Mouse (Mus musculus): ENCODE data around the gene Nadsyn1. TPM values are rescaled to one million over a fixed set of nuclear protein-coding genes. Genes with fewer than 3 reads are reported as not detected.

The Nadsyn1 gene
- polyA plus RNA-seq, 1 experiment from 2014 or later: 10.4 TPM

DNA sequence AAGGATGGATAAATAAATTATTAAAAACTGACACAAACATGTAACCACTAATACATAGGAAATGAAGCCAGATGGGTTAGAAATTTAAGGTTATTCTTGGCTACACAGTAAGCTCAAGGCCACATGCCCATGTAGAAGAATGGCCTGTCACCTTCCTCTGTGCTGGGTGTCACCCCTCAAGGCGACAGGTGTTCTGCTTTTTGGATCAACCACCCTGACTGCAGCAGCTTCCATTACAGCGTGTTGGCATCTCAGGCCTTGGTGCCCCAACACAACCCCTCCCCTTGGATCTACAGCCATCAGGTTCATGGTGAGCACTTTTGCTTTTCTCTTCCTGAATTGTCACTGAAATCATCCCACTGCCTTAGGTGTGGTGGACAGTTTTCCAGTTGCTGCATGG is 10.0 kb upstream of the Nadsyn1 start:
- no peak for ATAC-seq (replicated peaks; ENCODE audit: low FRiP score)
- Histone ChIP-seq H3K4me2 (no peak overlapping the region), H3K9me3 (replicated peaks) (no peaks in the 10 kb centered on the region), H3K27me3 (no peaks in the 10 kb centered on the region), H3K27ac (no peak overlapping the region), H3K4me1 (peaks cover 29% of the 10 kb centered on the region), H3K4me3 (replicated peaks) (no peak overlapping the region), H3K9ac (no peak overlapping the region), H3K36me3 (peaks cover 12% of the 10 kb centered on the region)
- WGBS: 86% methylated on average over 2 of the region's 2 CpGs

DNA sequence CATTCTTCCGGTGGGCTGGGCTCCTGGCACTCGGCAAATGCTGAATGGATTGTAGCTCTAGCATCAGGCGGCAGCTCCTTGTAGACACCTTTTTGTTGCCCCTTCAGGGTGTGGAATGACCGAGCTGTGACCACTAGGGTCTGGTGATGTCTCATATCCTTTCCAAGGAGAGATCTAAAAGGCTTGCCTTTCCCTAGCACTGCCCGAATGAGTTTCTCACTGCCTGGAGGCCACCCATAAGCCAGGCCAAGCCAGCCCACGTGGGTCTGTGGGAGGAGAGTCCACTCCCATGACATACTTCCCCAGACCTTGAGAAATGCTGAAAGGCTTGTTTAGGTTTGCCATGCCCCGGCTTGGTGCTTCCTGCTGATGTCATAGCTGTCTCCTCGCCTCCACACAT is 9.5 kb upstream of the Nadsyn1 start:
- Histone ChIP-seq H3K4me1 (peaks cover 29% of the 10 kb centered on the region), H3K27me3 (no peaks in the 10 kb centered on the region), H3K9me3 (replicated peaks) (no peaks in the 10 kb centered on the region), H3K27ac (no peak overlapping the region), H3K36me3 (peaks cover 8% of the 10 kb centered on the region; the same call in 1 of the 2 replicates), H3K9ac (no peak overlapping the region), H3K4me2 (no peak overlapping the region), H3K4me3 (replicated peaks) (no peak overlapping the region)
- ATAC-seq (replicated peaks; ENCODE audit: low FRiP score): no peak
- 77% methylated on average over 8 of the region's 8 CpGs for WGBS

DNA sequence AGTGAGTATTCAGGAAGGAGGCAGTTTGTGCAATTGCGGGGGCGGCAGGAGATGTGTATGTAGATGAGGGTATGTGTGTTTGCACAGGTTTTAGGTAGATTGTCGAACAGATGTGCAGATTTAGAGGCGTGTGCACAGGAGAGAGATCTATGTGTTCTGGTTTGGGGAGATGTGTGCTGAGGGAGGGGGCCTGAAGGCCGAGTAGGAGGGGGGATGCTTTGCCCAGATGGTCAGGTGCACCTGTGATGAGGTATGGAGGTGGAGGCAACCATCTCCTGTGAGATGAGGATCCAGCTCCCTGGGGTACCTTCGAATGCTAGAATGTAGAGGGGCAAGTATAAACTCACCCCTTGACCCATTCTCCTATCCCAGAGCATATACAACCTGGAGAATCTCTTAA is 7.8 kb upstream of the Nadsyn1 start:
- Histone ChIP-seq H3K4me2 (peak overlapping the region; percentile 79), H3K4me1 (peaks cover 27% of the 10 kb centered on the region), H3K9me3 (replicated peaks) (no peaks in the 10 kb centered on the region), H3K27me3 (no peaks in the 10 kb centered on the region), H3K36me3 (no peaks in the 10 kb centered on the region; the same call in 1 of the 2 replicates), H3K9ac (peak overlapping the region; percentile 69), H3K27ac (peak overlapping the region; percentile 93), H3K4me3 (replicated peaks) (peak overlapping the region; percentile 55)
- ATAC-seq (replicated peaks; ENCODE audit: low FRiP score): peak; percentile 24
- 7% methylated on average over 6 of the region's 6 CpGs for WGBS

DNA sequence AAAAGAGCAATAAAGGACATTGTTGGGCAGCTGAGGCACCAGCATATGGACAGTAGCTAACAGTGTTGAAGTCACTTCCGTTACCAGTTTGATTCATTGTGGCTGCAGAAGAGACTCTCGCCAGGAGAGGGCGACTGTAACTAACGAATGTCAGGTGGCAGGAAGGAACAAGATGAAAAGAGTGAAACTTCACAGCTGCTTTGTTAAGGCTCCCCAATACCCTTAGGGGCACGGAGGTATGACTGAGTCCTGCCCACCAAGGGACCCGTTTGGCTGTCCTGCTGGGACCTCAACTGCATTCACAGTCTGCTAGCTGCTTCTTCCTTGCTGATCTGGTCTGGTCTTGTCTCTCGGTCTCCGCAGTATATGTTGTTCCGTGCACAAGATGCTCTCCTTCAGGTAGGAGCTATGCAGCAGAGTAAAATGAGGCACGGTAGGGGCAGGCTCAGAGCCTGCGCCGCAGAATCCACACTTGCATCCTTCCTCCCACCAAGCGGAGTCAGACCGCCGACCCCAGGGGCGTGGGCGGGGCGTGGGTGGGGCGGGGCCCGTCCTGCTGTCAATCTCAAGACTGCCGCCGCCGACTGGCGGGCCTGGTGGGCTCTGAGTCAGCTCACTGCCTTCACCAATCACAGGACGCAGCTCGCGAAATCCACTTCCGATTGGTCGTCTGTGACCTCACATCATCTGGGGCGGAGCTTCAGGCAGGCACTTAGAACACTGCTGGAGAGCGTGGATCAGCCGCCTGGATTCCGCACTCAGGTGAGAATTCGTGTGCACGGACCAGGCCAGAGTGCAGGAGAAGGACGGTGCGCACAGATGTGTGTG is 7.1 kb upstream of the Nadsyn1 start:
- Histone ChIP-seq H3K27ac (peak overlapping the region; percentile 93), H3K9ac (peak overlapping the region; percentile 69), H3K4me2 (peak overlapping the region; percentile 79), H3K36me3 (no peaks in the 10 kb centered on the region; the same call in 1 of the 2 replicates), H3K4me1 (peaks cover 22% of the 10 kb centered on the region), H3K9me3 (replicated peaks) (no peaks in the 10 kb centered on the region), H3K27me3 (no peaks in the 10 kb centered on the region), H3K4me3 (replicated peaks) (peak overlapping the region; percentile 55)
- peak; percentile 99 for ATAC-seq (replicated peaks; ENCODE audit: low FRiP score)
- WGBS: under 1% methylated on average over 37 of the region's 37 CpGs

DNA sequence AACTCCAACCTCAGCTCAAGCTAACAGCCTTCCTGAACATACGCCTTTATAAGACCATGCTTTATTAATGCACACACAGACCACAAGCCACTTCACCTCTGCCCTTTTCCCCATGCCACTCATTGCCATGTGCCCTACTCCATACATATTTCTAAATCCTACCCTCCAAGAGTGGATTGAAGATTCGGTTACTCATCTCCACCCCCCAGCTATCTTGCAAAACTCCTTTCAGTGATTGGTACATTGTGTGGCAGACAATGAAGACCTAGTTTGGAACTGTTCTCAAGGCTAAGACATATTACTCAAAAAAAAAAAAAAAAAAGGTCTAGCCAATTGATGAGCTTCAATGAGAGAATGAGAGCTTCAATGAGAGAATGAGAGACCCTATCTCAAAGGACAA is 4.3 kb upstream of the Nadsyn1 start:
- Histone ChIP-seq H3K27ac (no peak overlapping the region), H3K4me3 (replicated peaks) (no peak overlapping the region), H3K9me3 (replicated peaks) (no peaks in the 10 kb centered on the region), H3K27me3 (no peaks in the 10 kb centered on the region), H3K4me1 (peaks cover 23% of the 10 kb centered on the region), H3K36me3 (no peaks in the 10 kb centered on the region), H3K4me2 (no peak overlapping the region), H3K9ac (no peak overlapping the region)
- no peak for ATAC-seq (replicated peaks; ENCODE audit: low FRiP score)
- 94% methylated on average over 2 of the region's 2 CpGs for WGBS

DNA sequence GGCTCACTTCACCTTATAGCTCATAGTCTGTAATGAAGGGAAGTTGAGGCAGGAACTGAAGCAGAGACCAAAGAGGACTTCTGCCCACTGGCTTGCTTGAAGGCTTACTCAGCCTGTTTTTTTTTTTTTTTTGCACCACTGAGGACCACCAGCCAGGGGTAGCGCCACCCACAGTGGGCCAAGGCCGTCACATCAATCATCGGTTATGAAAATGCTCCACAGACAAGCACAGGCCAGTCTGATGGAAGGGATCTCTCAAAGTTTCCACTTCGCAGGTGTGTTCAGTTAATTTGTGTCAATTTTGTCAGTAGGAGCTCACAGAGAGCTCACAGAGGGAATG is 587 bp upstream of the Nadsyn1 start:
- ATAC-seq (replicated peaks; ENCODE audit: low FRiP score): peak; percentile 17
- WGBS: 83% methylated on average over 4 of the region's 4 CpGs
- peak overlapping the region; percentile 88 for H3K27ac ChIP-seq
- peak overlapping the region; percentile 75 for H3K4me3 ChIP-seq (replicated peaks)
- peak overlapping the region; percentile 36 for H3K9ac ChIP-seq
- peaks cover 9% of the 10 kb centered on the region for H3K36me3 ChIP-seq
- H3K4me1 ChIP-seq: peaks cover 20% of the 10 kb centered on the region
- no peaks in the 10 kb centered on the region for H3K27me3 ChIP-seq
- no peaks in the 10 kb centered on the region for H3K9me3 ChIP-seq (replicated peaks)
- peak overlapping the region; percentile 75 for H3K4me2 ChIP-seq

DNA sequence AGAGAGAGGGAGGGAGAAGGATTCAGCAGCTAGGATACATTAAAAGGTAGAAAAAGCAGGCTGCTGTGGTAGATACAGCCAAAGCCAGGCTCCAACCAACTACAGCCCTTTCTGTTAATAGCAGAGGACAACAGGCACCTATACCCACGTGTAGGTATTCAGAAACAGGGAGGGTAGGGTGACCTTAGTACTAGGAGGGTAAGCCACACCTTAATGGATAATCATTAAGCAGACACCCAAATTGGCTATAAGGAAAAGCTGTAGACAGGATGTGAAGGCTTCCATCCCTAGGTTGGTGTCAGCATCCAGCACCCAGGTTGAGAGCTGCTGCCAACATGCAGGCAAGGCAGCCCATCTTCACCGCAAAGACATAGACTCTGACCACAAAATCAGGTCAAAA is 1.4 kb downstream of the Nadsyn1 start:
- Histone ChIP-seq H3K36me3 (peaks cover 25% of the 10 kb centered on the region), H3K9ac (no peak overlapping the region), H3K9me3 (replicated peaks) (no peaks in the 10 kb centered on the region), H3K4me2 (peak overlapping the region; percentile 75; the same call in 1 of the 2 replicates), H3K4me3 (replicated peaks) (no peak overlapping the region), H3K27me3 (no peaks in the 10 kb centered on the region), H3K4me1 (peaks cover 20% of the 10 kb centered on the region), H3K27ac (no peak overlapping the region)
- 76% methylated on average over 2 of the region's 2 CpGs for WGBS
- no peak for ATAC-seq (replicated peaks; ENCODE audit: low FRiP score)

DNA sequence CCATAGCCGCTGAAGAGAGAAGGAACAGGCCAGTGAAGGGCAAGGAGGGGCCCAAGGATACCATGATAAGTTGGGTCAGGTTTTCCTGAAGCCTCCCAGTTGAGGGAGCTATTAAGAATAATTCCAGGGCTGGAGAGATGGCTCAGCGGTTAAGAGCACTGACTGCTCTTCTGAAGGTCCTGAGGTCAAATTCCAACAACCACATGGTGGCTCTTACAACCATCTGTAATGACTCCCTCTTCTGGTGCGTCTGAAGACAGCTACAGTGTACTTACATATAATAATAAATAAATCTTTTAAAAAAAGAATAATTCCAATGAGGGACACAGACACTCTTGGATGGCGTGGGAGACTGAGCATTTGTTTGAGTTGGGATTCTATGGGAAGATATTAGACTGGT is 3.4 kb downstream of the Nadsyn1 start:
- H3K4me2 ChIP-seq: no peak overlapping the region
- no peak overlapping the region for H3K27ac ChIP-seq
- H3K4me1 ChIP-seq: peaks cover 20% of the 10 kb centered on the region
- H3K36me3 ChIP-seq: peaks cover 42% of the 10 kb centered on the region
- H3K9ac ChIP-seq: no peak overlapping the region
- no peaks in the 10 kb centered on the region for H3K9me3 ChIP-seq (replicated peaks)
- H3K27me3 ChIP-seq: no peaks in the 10 kb centered on the region
- WGBS: 77% methylated on average over 4 of the region's 4 CpGs
- ATAC-seq (replicated peaks; ENCODE audit: low FRiP score): no peak
- H3K4me3 ChIP-seq (replicated peaks): no peak overlapping the region

DNA sequence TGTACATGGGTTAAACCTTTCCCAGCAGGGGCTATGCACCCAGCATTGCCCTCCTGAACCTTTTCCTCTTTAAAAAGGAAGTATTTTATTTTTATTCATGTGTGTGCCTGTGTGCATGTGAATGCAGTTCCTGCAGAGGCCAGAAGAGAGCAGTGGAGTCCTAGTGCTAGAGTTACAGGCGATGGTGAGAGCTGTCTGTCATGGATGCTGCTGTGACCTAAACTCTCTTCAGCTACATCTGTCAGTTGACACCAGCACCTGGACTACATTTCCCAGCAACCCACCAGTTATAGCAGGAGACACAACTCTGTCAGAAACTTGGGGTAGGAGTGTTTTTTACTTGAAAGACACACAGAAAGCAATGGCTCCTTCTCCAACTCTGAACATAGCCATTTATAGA is 13.7 kb downstream of the Nadsyn1 start:
- H3K9me3 ChIP-seq (replicated peaks): no peaks in the 10 kb centered on the region
- no peak overlapping the region for H3K4me3 ChIP-seq (replicated peaks)
- H3K4me2 ChIP-seq: no peak overlapping the region
- 43% methylated on average over 1 of the region's 1 CpGs for WGBS
- no peak for ATAC-seq (replicated peaks; ENCODE audit: low FRiP score)
- H3K9ac ChIP-seq: no peak overlapping the region
- H3K4me1 ChIP-seq: no peaks in the 10 kb centered on the region
- H3K27me3 ChIP-seq: no peaks in the 10 kb centered on the region
- no peak overlapping the region for H3K27ac ChIP-seq
- H3K36me3 ChIP-seq: peaks cover 93% of the 10 kb centered on the region

DNA sequence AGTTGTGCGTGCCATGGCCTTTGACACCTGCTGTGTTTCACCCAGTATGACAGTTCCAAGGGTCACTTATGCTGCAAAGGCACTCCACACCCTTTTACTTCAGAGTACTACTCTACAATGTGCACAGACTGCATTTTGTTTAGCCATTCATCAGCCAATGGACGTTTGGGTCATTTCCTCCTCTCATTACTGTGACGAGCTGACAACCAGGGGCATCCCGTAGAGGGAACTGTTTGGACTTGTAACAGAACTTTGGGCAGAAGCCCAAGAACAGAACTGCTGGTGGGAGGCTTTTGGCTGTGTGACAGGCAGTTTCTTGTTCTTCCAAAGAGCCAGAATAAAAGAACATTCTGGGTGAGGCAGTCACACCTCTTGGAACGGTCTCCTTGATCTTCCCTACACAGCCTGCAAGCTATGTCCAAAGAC is 17.4 kb downstream of the Nadsyn1 start:
- no peak for ATAC-seq (replicated peaks; ENCODE audit: low FRiP score)
- Histone ChIP-seq H3K27ac (no peak overlapping the region), H3K36me3 (peaks cover 89% of the 10 kb centered on the region), H3K4me1 (no peaks in the 10 kb centered on the region), H3K9ac (no peak overlapping the region), H3K4me2 (no peak overlapping the region), H3K27me3 (no peaks in the 10 kb centered on the region), H3K9me3 (replicated peaks) (no peaks in the 10 kb centered on the region), H3K4me3 (replicated peaks) (no peak overlapping the region)
- WGBS: 62% methylated on average over 5 of the region's 5 CpGs

DNA sequence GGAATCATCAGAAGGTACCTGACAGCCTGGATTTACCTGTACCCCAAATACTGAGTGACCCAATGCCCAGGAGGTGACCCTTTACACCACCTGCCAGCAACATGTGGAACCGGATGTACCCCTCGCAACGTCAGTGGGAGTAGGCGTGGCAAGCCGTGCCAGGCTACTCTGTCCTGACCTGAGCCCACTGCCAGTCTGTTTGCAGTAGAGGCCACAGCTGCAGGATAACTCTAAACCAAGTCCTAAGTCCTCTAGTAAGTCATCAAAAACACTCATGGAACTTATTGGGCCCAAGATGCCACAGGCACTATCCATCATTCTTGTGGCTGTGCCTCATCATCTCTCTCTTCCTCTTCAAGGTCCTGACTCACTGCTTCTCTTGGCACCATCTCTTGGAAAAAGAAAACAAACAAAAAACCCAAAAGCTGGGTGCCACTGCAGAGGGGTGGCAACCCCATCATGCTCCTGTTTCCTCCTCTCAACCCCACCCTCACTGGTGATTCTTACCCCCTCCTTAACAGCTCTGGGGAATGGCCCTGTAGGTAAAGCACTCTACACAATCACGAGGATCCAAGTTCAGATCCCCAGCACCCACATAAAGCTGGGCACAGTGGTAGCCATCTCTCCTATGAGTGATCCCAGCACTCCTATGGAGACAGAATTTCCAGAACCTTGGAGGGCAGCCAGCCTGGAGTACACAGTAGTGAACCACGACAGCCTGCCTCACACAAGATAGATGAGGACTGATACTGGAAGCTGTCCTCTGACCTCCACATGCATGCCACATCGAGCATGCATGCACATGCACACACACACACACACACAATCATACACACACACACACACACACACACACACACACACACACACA is 21.2 kb downstream of the Nadsyn1 start:
- H3K4me2 ChIP-seq: no peak overlapping the region
- WGBS: 82% methylated on average over 8 of the region's 8 CpGs
- no peak for ATAC-seq (replicated peaks; ENCODE audit: low FRiP score)
- no peaks in the 10 kb centered on the region for H3K9me3 ChIP-seq (replicated peaks)
- H3K4me1 ChIP-seq: no peaks in the 10 kb centered on the region
- no peak overlapping the region for H3K9ac ChIP-seq
- H3K36me3 ChIP-seq: peaks cover 91% of the 10 kb centered on the region
- no peaks in the 10 kb centered on the region for H3K27me3 ChIP-seq
- H3K4me3 ChIP-seq (replicated peaks): no peak overlapping the region
- H3K27ac ChIP-seq: no peak overlapping the region

DNA sequence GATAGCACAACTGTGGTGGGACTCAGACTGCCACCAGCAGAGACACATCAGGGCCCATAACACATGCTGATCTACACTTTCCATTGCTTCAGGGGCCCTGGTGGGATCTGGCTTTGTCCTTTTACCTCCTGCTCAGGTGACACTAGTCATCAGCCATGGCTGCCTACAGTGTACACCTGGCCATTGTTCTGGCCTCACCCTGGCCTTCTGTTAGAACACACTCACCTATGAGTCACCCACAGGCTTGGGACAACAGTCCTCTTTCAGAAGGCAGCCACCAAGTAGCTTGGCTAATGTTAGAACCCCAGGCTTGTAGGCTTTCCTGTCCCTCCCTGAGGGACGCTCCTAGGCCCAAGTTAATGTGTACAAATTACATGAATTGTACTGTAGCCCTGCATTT is 21.9 kb downstream of the Nadsyn1 start:
- H3K36me3 ChIP-seq: peaks cover 91% of the 10 kb centered on the region

More for the DNA sequence above, 21.9 kb downstream of the Nadsyn1 start:
- H3K4me2 ChIP-seq: no peak overlapping the region
- H3K27me3 ChIP-seq: no peaks in the 10 kb centered on the region
- no peak for ATAC-seq (replicated peaks; ENCODE audit: low FRiP score)
- H3K4me1 ChIP-seq: no peaks in the 10 kb centered on the region
- no peak overlapping the region for H3K9ac ChIP-seq
- H3K4me3 ChIP-seq (replicated peaks): no peak overlapping the region
- no peak overlapping the region for H3K27ac ChIP-seq
- H3K9me3 ChIP-seq (replicated peaks): no peaks in the 10 kb centered on the region
- whole genome bisulfite sequencing: 95% methylated on average over 1 of the region's 1 CpGs
